In the genomic region with DNA sequence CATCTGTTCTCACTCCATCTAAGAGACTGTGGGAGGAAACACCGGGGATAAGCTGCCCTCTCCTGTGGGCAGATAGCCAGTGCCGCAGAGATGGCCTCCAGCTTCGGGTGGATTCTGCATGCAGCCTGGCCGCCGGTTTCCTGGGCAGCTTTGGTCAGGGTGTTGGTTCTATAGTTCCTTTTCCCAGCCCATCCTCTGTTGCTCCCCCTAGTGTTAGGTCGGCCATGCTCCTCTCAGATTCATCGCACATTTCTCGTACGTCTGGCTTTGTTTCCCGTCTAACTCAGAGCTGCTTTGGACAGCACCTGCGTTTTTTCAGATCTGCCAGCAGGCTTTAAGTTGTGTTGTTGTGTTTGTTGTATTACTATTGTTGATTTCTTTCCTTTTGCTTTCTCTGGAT, we compare ENCODE assay signal across 7 mouse cellular contexts. TPM values are rescaled to one million over a fixed set of nuclear protein-coding genes. Genes with fewer than 3 reads are reported as not detected.
DNase-seq lines count a peak whose midpoint lies in the region; ATAC-seq and TF ChIP-seq lines count a peak whose summit lies in the region.

No protein-coding gene starts in this region.

- no peak overlapping the region for H3K9ac ChIP-seq in kidney, embryonic 16.5 days (replicated peaks; ENCODE audit: low read length)
- H3K9ac ChIP-seq in ES-E14 (ENCODE audit: insufficient read depth, low read depth, low read length, poor library complexity, severe bottlenecking), result no peak overlapping the region

- ATAC-seq in kidney, embryonic 16.5 days (ENCODE audit: low FRiP score, low TSS enrichment), result no peak

- no peak overlapping the region for H3K27ac ChIP-seq in kidney, embryonic 16.5 days (ENCODE audit: low read length)
- H3K27ac ChIP-seq in ES-E14 (ENCODE audit: insufficient read depth, low read depth, low read length, poor library complexity, severe bottlenecking), result no peak overlapping the region

- no peaks in the 10 kb centered on the region for H3K9me3 ChIP-seq in kidney, embryonic 16.5 days (ENCODE audit: low read length)
- H3K9me3 ChIP-seq in ES-E14 (ENCODE audit: control insufficient read depth, insufficient read depth, low read depth, low read length), result no peaks in the 10 kb centered on the region

- DNase-seq in kidney, postnatal 10 days, result peak; percentile 41
- DNase-seq in ES-E14 (ENCODE audit: low read depth, low spot score), result peak; percentile 60
- peak; percentile 54 for DNase-seq in brain, adult 2 months (ENCODE audit: low read depth, low spot score)
- DNase-seq in lung, postnatal 10 days, result peak; percentile 42
- DNase-seq in gastrocnemius, postnatal 14 days, result no peak
- no peak for DNase-seq in gastrocnemius, postnatal 36 days

- peaks cover 31% of the 10 kb centered on the region for H3K36me3 ChIP-seq in kidney, embryonic 16.5 days (ENCODE audit: insufficient read depth, low read length)
- peaks cover 9% of the 10 kb centered on the region for H3K36me3 ChIP-seq in ES-E14 (ENCODE audit: control insufficient read depth, insufficient read depth, low read length, poor library complexity, severe bottlenecking)

- no peaks in the 10 kb centered on the region for H3K27me3 ChIP-seq in kidney, embryonic 16.5 days (ENCODE audit: insufficient read depth, low read length)

- intact Hi-C loops in gastrocnemius, postnatal 14 days (cut with DNase I; ENCODE audit: low total_unique reads), result no loop called here
- intact Hi-C loops in gastrocnemius, postnatal 36 days (cut with DNase I), result no loop called here

- in situ Hi-C loops in ES-E14 (cut with MboI; ENCODE audit: low sequenced_read_pairs in 2 of 2, unreplicated experiment in 2 of 2), result no loop called here

- WGBS in kidney, embryonic 16.5 days, result 43% methylated on average over 11 of the region's 11 CpGs

- no peak overlapping the region for H3K4me3 ChIP-seq in kidney, embryonic 16.5 days (ENCODE audit: low read length)
- H3K4me3 ChIP-seq in ES-E14 (ENCODE audit: insufficient read depth in 1 of 2, low read depth in 1 of 2, low read length in 2 of 2, poor library complexity in 1 of 2, severe bottlenecking in 1 of 2), result no peak overlapping the region

- H3K4me2 ChIP-seq in kidney, embryonic 16.5 days (replicated peaks; ENCODE audit: low read depth, low read length), result no peak overlapping the region

- H3K4me1 ChIP-seq in kidney, embryonic 16.5 days (ENCODE audit: insufficient read depth, low read length), result no peaks in the 10 kb centered on the region
- H3K4me1 ChIP-seq in ES-E14 (ENCODE audit: control insufficient read depth in 2 of 2, insufficient read depth in 2 of 2, low read length in 2 of 2, poor library complexity in 1 of 2), result no peaks in the 10 kb centered on the region; a peak in 1 of 4 replicates

TF ChIP-seq in ES-E14, 5 proteins besides CTCF, POLR2A, EP300 and RAD21:
- TF ChIP-seq ZNF384 (IDR thresholded peaks at IDR 0.05; ENCODE audit: low read depth, low read length) (0 out of 2 replicates have a peak, but pooled peaks have one; percentile 13), HCFC1 (IDR thresholded peaks at IDR 0.05; ENCODE audit: borderline replicate concordance, insufficient read depth, low read length) (no peak), CHD2 (IDR thresholded peaks at IDR 0.05; ENCODE audit: low read depth, low read length) (no peak), ZC3H11A (IDR thresholded peaks at IDR 0.05; ENCODE audit: borderline replicate concordance, low read depth, low read length) (no peak)

RNA-seq across cellular contexts. Expression of gene Trmt10b, which starts 11.1 kb away (rescaled TPM):
- 18.7 TPM in 2 replicates for polyA plus RNA-seq in kidney, embryonic 16.5 days (2015; fragmentation: Nextera tagmentation; extraction: Ambion mirVana)
- total RNA-seq in ES-E14 (2012; rRNA removed), result 8.8 TPM in 2 replicates
- total RNA-seq in gastrocnemius, postnatal 14 days (2021), result 1 to 10 TPM; 3.1 to 4.9 TPM
- total RNA-seq in gastrocnemius, postnatal 36 days (2021), result 1 to 10 TPM; 4.0 to 5.4 TPM

RNA-seq across cellular contexts. Expression of gene Dcaf10, which starts 33.9 kb away (rescaled TPM):
- polyA plus RNA-seq in kidney, embryonic 16.5 days (2015; fragmentation: Nextera tagmentation; extraction: Ambion mirVana), result 8.9 and 9.4 TPM in 2 replicates
- 8.2 and 9.0 TPM in 2 replicates for total RNA-seq in ES-E14 (2012; rRNA removed)
- 10 to 100 TPM; 11.9 to 12.2 TPM for total RNA-seq in gastrocnemius, postnatal 14 days (2021)
- total RNA-seq in gastrocnemius, postnatal 36 days (2021), result 1 to 10 TPM; 8.8 to 9.0 TPM

RNA-seq across cellular contexts. Expression of gene Exosc3, which starts 34.5 kb away (rescaled TPM):
- 84.0 and 85.3 TPM in 2 replicates for polyA plus RNA-seq in kidney, embryonic 16.5 days (2015; fragmentation: Nextera tagmentation; extraction: Ambion mirVana)
- 56.7 and 64.5 TPM in 2 replicates for total RNA-seq in ES-E14 (2012; rRNA removed)
- total RNA-seq in gastrocnemius, postnatal 14 days (2021), result 10 to 100 TPM in 1 of 2 experiments, 1 to 10 TPM in 1; 8.2 to 11.7 TPM
- 10 to 100 TPM in 1 of 2 experiments, 1 to 10 TPM in 1; 7.4 to 10.3 TPM for total RNA-seq in gastrocnemius, postnatal 36 days (2021)

Comparison
In these comparisons a context has a peak if more than half of its experiments do, and no peak if none do; other contexts are left out.
1. DNase-seq: peak in kidney, postnatal 10 days (single experiment), ES-E14 (single experiment), brain, adult 2 months (single experiment) and lung, postnatal 10 days (single experiment); none in gastrocnemius, postnatal 14 days (single experiment) and gastrocnemius, postnatal 36 days (0 of 2).